Mouse (Mus musculus) heart, postnatal 0 days (tissue): ENCODE results near the gene Clic1.

Experiments used
- CTCF ChIP-seq: IDR thresholded peaks from 2 replicates; pipeline ENCODE4 v1.5.1; 2016; ENCODE audit warnings: antibody characterized with exemption, control low read depth, low read depth
- EP300 ChIP-seq: IDR thresholded peaks from 2 replicates; pipeline ENCODE4 v1.6.1; 2016; ENCODE audit warnings: antibody characterized with exemption, low read depth

- TF ChIP-seq CTCF (0 out of 2 replicates have a peak, but pooled peaks have one; percentile 3), EP300 (no peak)
Measured at GRCm38 (mm10) chr17:35032323-35032870, 17.4 kb upstream of the Clic1 start.
